Mouse (Mus musculus): ENCODE data around the gene Kdm2b. TPM values are rescaled to one million over a fixed set of nuclear protein-coding genes. Genes with fewer than 3 reads are reported as not detected.

The Kdm2b gene
- polyA plus RNA-seq, 1 experiment = 19.1 TPM

- TF ChIP-seq GATA1 (IDR thresholded peaks at IDR 0.05; ENCODE audit: borderline replicate concordance, low read length) = no peak
- TF ChIP-seq FLI1 (IDR thresholded peaks at IDR 0.05; ENCODE audit: low read length) = no peak
- Histone ChIP-seq H3K4me1 (no peaks in the 10 kb centered on the region), H3K4me3 (replicated peaks) (no peak overlapping the region), H3K36me3 (replicated peaks; ENCODE audit: low read length) (peaks cover 85% of the 10 kb centered on the region), H3K9me3 (no peaks in the 10 kb centered on the region), H3K27me3 (replicated peaks) (no peaks in the 10 kb centered on the region)
Measured at GRCm38 (mm10) chr5:122874359-122874758, 115.3 kb downstream of the Kdm2b start.

- no peaks in the 10 kb centered on the region for H3K4me1 ChIP-seq
Measured at GRCm38 (mm10) chr5:122873573-122873972, 116.0 kb downstream of the Kdm2b start.

GRCm38 (mm10) chr5:122872626-122873025 is 117.0 kb downstream of the Kdm2b start:
- Histone ChIP-seq H3K4me1 (no peaks in the 10 kb centered on the region), H3K4me3 (replicated peaks) (no peak overlapping the region), H3K27me3 (replicated peaks) (no peaks in the 10 kb centered on the region), H3K36me3 (replicated peaks; ENCODE audit: low read length) (peaks cover 85% of the 10 kb centered on the region), H3K9me3 (no peaks in the 10 kb centered on the region)
- TF ChIP-seq GATA1 (IDR thresholded peaks at IDR 0.05; ENCODE audit: borderline replicate concordance, low read length) = no peak
- TF ChIP-seq FLI1 (IDR thresholded peaks at IDR 0.05; ENCODE audit: low read length) = no peak

More at GRCm38 (mm10) chr5:122873573-122873972, 116.0 kb downstream of the Kdm2b start:
- peaks cover 85% of the 10 kb centered on the region for H3K36me3 ChIP-seq (replicated peaks; ENCODE audit: low read length)
- no peaks in the 10 kb centered on the region for H3K27me3 ChIP-seq (replicated peaks)
- H3K4me3 ChIP-seq (replicated peaks) = no peak overlapping the region
- no peaks in the 10 kb centered on the region for H3K9me3 ChIP-seq
- no peak for TF ChIP-seq GATA1 (IDR thresholded peaks at IDR 0.05; ENCODE audit: borderline replicate concordance, low read length)
- no peak for TF ChIP-seq FLI1 (IDR thresholded peaks at IDR 0.05; ENCODE audit: low read length)

GRCm38 (mm10) chr5:122863053-122863452 is 126.6 kb downstream of the Kdm2b start:
- peaks cover 24% of the 10 kb centered on the region for H3K4me1 ChIP-seq
- no peak overlapping the region for H3K4me3 ChIP-seq (replicated peaks)
- no peak for TF ChIP-seq GATA1 (IDR thresholded peaks at IDR 0.05; ENCODE audit: borderline replicate concordance, low read length)
- no peak for TF ChIP-seq FLI1 (IDR thresholded peaks at IDR 0.05; ENCODE audit: low read length)
- no peaks in the 10 kb centered on the region for H3K9me3 ChIP-seq
- H3K27me3 ChIP-seq (replicated peaks) = no peaks in the 10 kb centered on the region
- peaks cover 78% of the 10 kb centered on the region for H3K36me3 ChIP-seq (replicated peaks; ENCODE audit: low read length)

GRCm38 (mm10) chr5:122855858-122856257 is 133.8 kb downstream of the Kdm2b start:
- no peak for TF ChIP-seq GATA1 (IDR thresholded peaks at IDR 0.05; ENCODE audit: borderline replicate concordance, low read length)
- no peak for TF ChIP-seq FLI1 (IDR thresholded peaks at IDR 0.05; ENCODE audit: low read length)
- H3K36me3 ChIP-seq (replicated peaks; ENCODE audit: low read length) = peaks cover 29% of the 10 kb centered on the region
- H3K4me3 ChIP-seq (replicated peaks) = no peak overlapping the region
- no peaks in the 10 kb centered on the region for H3K9me3 ChIP-seq
- peaks cover 29% of the 10 kb centered on the region for H3K4me1 ChIP-seq
- no peaks in the 10 kb centered on the region for H3K27me3 ChIP-seq (replicated peaks)

GRCm38 (mm10) chr5:122852611-122853010 is 137.0 kb downstream of the Kdm2b start:
- H3K4me3 ChIP-seq (replicated peaks) = no peak overlapping the region
- H3K27me3 ChIP-seq (replicated peaks) = no peaks in the 10 kb centered on the region
- peaks cover 19% of the 10 kb centered on the region for H3K36me3 ChIP-seq (replicated peaks; ENCODE audit: low read length)
- no peaks in the 10 kb centered on the region for H3K9me3 ChIP-seq
- TF ChIP-seq GATA1 (IDR thresholded peaks at IDR 0.05; ENCODE audit: borderline replicate concordance, low read length) (no peak), FLI1 (IDR thresholded peaks at IDR 0.05; ENCODE audit: low read length) (no peak)
- H3K4me1 ChIP-seq = peaks cover 44% of the 10 kb centered on the region

- peak overlapping the region; percentile 97 for H3K4me3 ChIP-seq (replicated peaks)
Measured at GRCm38 (mm10) chr5:122850319-122851002, 139.2 kb downstream of the Kdm2b start.

GRCm38 (mm10) chr5:122849521-122850318 is 139.9 kb downstream of the Kdm2b start, which contains the start of gene Rnf34:
Rnf34 (plus strand) TSS chr5:122850048.
- Histone ChIP-seq H3K4me3 (replicated peaks) (peak within 1 kb of the TSS; percentile 97), H3K9me3 (no peaks in the 10 kb centered on the region)

More at GRCm38 (mm10) chr5:122850319-122851002, 139.2 kb downstream of the Kdm2b start:
- Histone ChIP-seq H3K36me3 (replicated peaks; ENCODE audit: low read length) (peaks cover 6% of the 10 kb centered on the region), H3K27me3 (replicated peaks) (no peaks in the 10 kb centered on the region), H3K4me1 (peaks cover 46% of the 10 kb centered on the region), H3K9me3 (no peaks in the 10 kb centered on the region)
- TF ChIP-seq FLI1 (IDR thresholded peaks at IDR 0.05; ENCODE audit: low read length) (no peak), GATA1 (IDR thresholded peaks at IDR 0.05; ENCODE audit: borderline replicate concordance, low read length) (no peak)

GRCm38 (mm10) chr5:122843799-122844198 is 145.8 kb downstream of the Kdm2b start:
- no peaks in the 10 kb centered on the region for H3K9me3 ChIP-seq
- peaks cover 28% of the 10 kb centered on the region for H3K4me1 ChIP-seq
- H3K27me3 ChIP-seq (replicated peaks) = peaks cover 2% of the 10 kb centered on the region
- no peaks in the 10 kb centered on the region for H3K36me3 ChIP-seq (replicated peaks; ENCODE audit: low read length)
- TF ChIP-seq FLI1 (IDR thresholded peaks at IDR 0.05; ENCODE audit: low read length) = no peak
- no peak for TF ChIP-seq GATA1 (IDR thresholded peaks at IDR 0.05; ENCODE audit: borderline replicate concordance, low read length)
- no peak overlapping the region for H3K4me3 ChIP-seq (replicated peaks)

More at GRCm38 (mm10) chr5:122849521-122850318, 139.9 kb downstream of the Kdm2b start, which contains the start of gene Rnf34:
- no peaks in the 10 kb centered on the region for H3K27me3 ChIP-seq (replicated peaks)
- H3K4me1 ChIP-seq = peaks cover 47% of the 10 kb centered on the region
- H3K36me3 ChIP-seq (replicated peaks; ENCODE audit: low read length) = peaks cover 3% of the 10 kb centered on the region
- TF ChIP-seq GATA1 (IDR thresholded peaks at IDR 0.05; ENCODE audit: borderline replicate concordance, low read length) = no peak
- TF ChIP-seq FLI1 (IDR thresholded peaks at IDR 0.05; ENCODE audit: low read length) = no peak

GRCm38 (mm10) chr5:122841126-122841525 is 148.5 kb downstream of the Kdm2b start:
- peaks cover 3% of the 10 kb centered on the region for H3K9me3 ChIP-seq
- H3K36me3 ChIP-seq (replicated peaks; ENCODE audit: low read length) = no peaks in the 10 kb centered on the region
- peaks cover 2% of the 10 kb centered on the region for H3K27me3 ChIP-seq (replicated peaks)
- no peak overlapping the region for H3K4me3 ChIP-seq (replicated peaks)
- H3K4me1 ChIP-seq = peaks cover 14% of the 10 kb centered on the region; the same call in 1 of the 2 replicates
- TF ChIP-seq FLI1 (IDR thresholded peaks at IDR 0.05; ENCODE audit: low read length) = no peak
- no peak for TF ChIP-seq GATA1 (IDR thresholded peaks at IDR 0.05; ENCODE audit: borderline replicate concordance, low read length)

Measured in megakaryocyte, embryonic 14.5 days (primary cell).